Mouse (Mus musculus) neural tube, embryonic 10.5 days (tissue): Measurements from ENCODE around the gene Tas2r140.

Experiments used
- DNase-seq: peaks from one replicate; pipeline ENCODE4 v3.0.0-alpha.2; 2017; ENCODE audit warnings: low spot score; ENCODE audit errors: extremely low spot score

Tas2r140 gene

GRCm38 (mm10) chr6:133055716-133056115, at the start of gene Tas2r140:
Gene Tas2r140, minus strand, starts transcription at chr6:133055816.
- no peak for DNase-seq

GRCm38 (mm10) chr6:133104609-133104921, 48.9 kb upstream of the Tas2r140 start, which contains the start of gene Smim10l1:
Gene Smim10l1, plus strand, starts transcription at chr6:133104909.
- no peak for DNase-seq

DNA sequence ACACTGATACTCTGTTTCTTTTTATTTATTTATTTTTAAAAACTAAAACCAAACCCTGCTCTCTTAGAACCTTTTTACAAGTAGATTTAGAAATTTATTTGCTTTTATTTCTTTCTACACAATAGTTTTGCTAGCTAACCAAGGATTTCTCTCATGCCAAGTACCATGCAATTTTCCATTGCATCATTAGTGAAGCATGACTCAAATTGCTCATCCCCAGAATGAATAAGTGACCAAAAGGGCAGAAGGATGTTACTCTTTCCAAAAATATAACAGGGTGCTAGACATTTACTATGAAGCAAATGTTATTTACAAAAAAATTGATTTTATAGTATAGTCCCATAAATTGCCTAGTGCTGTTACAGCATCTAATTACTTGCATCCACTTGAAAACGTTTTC, 46.8 kb upstream of the Tas2r140 start:
- no peak for DNase-seq

- DNase-seq, result no peak
These were observed 36.6 kb upstream of the Tas2r140 start for GRCm38 (mm10) chr6:133092226-133092625.

DNA sequence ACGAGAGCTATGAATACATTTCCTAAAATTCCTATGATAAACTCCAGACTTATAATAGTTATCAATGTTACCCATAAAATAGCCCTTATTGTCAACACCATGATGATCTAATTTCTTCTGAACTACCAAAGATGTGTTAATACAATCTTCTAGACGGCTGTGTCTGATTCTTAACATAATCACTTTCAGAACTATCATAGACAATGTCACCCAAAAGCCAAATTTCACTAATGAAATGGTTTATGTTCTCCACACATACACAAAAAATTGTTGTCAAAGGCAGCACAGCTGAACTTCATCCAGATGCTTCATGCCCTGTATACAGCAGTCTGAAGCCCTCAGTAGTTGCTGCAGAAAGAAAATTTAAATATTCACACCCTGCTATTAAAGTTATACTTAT, 18.6 kb downstream of the Tas2r140 start, which contains the start of gene Tas2r103:
TSS of gene Tas2r103 (minus strand) at position 101 of the 400 bp plus-strand sequence.
- no peak for DNase-seq
